Mouse (Mus musculus) heart, adult 2 months (tissue): Measurements from ENCODE around the gene Lrrc4.

ENCODE experiments used
- CTCF ChIP-seq: fragments of 200-600 bp; IDR thresholded peaks from 2 replicates; pipeline ENCODE4 v1.8.1; 2022; ENCODE audit warnings: antibody characterized with exemption, mild to moderate bottlenecking, moderate library complexity
- EP300 ChIP-seq: fragments of 200-500 bp; IDR thresholded peaks from 2 replicates; pipeline ENCODE4 v1.6.1; 2011; ENCODE audit warnings: low read depth, low read length, control low read depth; ENCODE audit not compliant: insufficient read depth
- POLR2A ChIP-seq: fragments of 200-500 bp; IDR thresholded peaks from 2 replicates; pipeline ENCODE4 v1.6.1; 2011; ENCODE audit warnings: mild to moderate bottlenecking, low read depth, low read length, control low read depth; ENCODE audit not compliant: insufficient read depth

DNA sequence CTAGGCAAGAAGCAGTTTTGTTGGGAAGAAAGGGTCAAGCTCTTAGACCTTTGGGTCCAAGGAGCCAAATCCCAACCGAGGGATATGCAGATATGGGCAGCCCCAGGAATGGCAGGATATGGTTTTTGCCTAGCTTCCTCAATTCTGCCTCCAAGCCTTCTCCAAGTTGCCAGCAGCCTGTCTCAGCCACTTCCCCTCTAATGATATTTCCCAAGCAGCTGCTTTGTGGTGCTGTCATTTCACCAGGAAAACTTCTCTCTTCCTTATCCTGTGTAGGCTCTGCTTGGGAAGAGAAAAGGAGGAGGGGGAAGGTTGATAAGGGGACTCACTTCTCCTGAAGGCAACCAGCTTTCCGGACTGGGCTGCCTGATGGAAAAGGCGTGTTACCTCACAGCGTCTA, 49.4 kb upstream of the Lrrc4 start:
- TF ChIP-seq CTCF (no peak), EP300 (no peak), POLR2A (no peak)
